Mouse (Mus musculus) G1E (cell line): ENCODE data around the gene Galnt2. TPM values are rescaled to one million over a fixed set of nuclear protein-coding genes. Genes with fewer than 3 reads are reported as not detected.

Experiments used
- ATAC-seq: 2 replicates; pipeline ENCODE4 v1.8.0; 2016; ENCODE audit warnings: mild to moderate bottlenecking; ENCODE audit not compliant: insufficient number of reproducible peaks, poor library complexity, low FRiP score, severe bottlenecking; ENCODE audit errors: extremely low read depth
- DNase-seq: peaks from one replicate; pipeline ENCODE4 v3.0.0; 2012; ENCODE audit warnings: low spot score
- H3K27me3 ChIP-seq: 2 replicates; pipeline ENCODE4 v1.6.1; 2012; ENCODE audit warnings: mild to moderate bottlenecking, low read length, inconsistent platforms; ENCODE audit not compliant: insufficient read depth
- H3K36me3 ChIP-seq: replicated peaks from 2 replicates; pipeline ENCODE3; 2012; ENCODE audit warnings: mild to moderate bottlenecking, inconsistent platforms
- H3K4me1 ChIP-seq: 2 replicates; pipeline ENCODE4 v1.6.1; 2012; ENCODE audit warnings: low read depth, low read length, inconsistent platforms, mixed read lengths; ENCODE audit not compliant: insufficient read depth
- H3K4me3 ChIP-seq: 2 replicates; pipeline ENCODE4 v1.5.1; 2012; ENCODE audit warnings: low read depth, mild to moderate bottlenecking, inconsistent platforms, low read length, moderate library complexity, mixed read lengths
- H3K9me3 ChIP-seq: replicated peaks from 2 replicates; pipeline ENCODE4 v1.6.1; 2012; ENCODE audit warnings: inconsistent platforms
- CTCF ChIP-seq: IDR thresholded peaks from 2 replicates; pipeline ENCODE4 v1.5.1; 2012; ENCODE audit warnings: low read depth, low read length, inconsistent platforms, mixed read lengths
- GATA1 ChIP-seq: IDR thresholded peaks from 2 replicates; pipeline ENCODE4 v1.6.1; 2012; ENCODE audit warnings: borderline replicate concordance, low read length, inconsistent platforms, mixed read lengths
- GATA2 ChIP-seq: IDR thresholded peaks from 2 replicates; pipeline ENCODE4 v1.6.1; 2012; ENCODE audit warnings: low read depth, low read length, inconsistent platforms, borderline replicate concordance
- POLR2AphosphoS5 ChIP-seq: IDR thresholded peaks from 2 replicates; pipeline ENCODE4 v1.6.1; 2012; ENCODE audit warnings: low read depth, low read length, inconsistent platforms; ENCODE audit not compliant: insufficient replicate concordance
- TAL1 ChIP-seq: conservative IDR thresholded peaks from 2 replicates; pipeline ENCODE4 v1.6.1; 2012; ENCODE audit warnings: low read depth, low read length, inconsistent platforms, mixed read lengths
- polyA plus RNA-seq: library from polyadenylated mRNA; stranded (reverse); fragments of >175 nt; gene quantifications from 2 replicates; pipeline ENCODE4 v1.2.3, GENCODE M21; 2012
- total RNA-seq, 2 experiments: library from RNA; stranded (forward) in 1 of 2; stranded (reverse) in 1 of 2; fragments of 200-1000 nt in 1 of 2; fragments of >200 nt in 1 of 2; fragmentation: Nextera tagmentation in 1 of 2; gene quantifications; 2 replicates each; pipeline ENCODE4 v1.2.3; 2014 to 2017

Gene Galnt2
- total and polyA plus RNA-seq, 3 experiments, result not detected

- H3K27me3 ChIP-seq, result no peaks in the 10 kb centered on the region; the same call in 1 of the 2 replicates
- no peak for ATAC-seq
- DNase-seq, result no peak
Observed at GRCm38 (mm10) chr8:124190388-124190787, 40.8 kb upstream of the Galnt2 start.

GRCm38 (mm10) chr8:124192242-124192641, 38.9 kb upstream of the Galnt2 start:
- DNase-seq (no peak), ATAC-seq (no peak)
- Histone ChIP-seq H3K36me3 (no peaks in the 10 kb centered on the region), H3K27me3 (no peaks in the 10 kb centered on the region; the same call in 1 of the 2 replicates), H3K4me3 (no peak overlapping the region), H3K9me3 (peaks cover 31% of the 10 kb centered on the region), H3K4me1 (no peaks in the 10 kb centered on the region)
- TF ChIP-seq GATA1 (no peak), POLR2AphosphoS5 (no peak), TAL1 (no peak), CTCF (no peak)

More at GRCm38 (mm10) chr8:124190388-124190787, 40.8 kb upstream of the Galnt2 start:
- H3K4me1 ChIP-seq, result no peaks in the 10 kb centered on the region
- peaks cover 25% of the 10 kb centered on the region for H3K9me3 ChIP-seq
- no peaks in the 10 kb centered on the region for H3K36me3 ChIP-seq
- no peak overlapping the region for H3K4me3 ChIP-seq
- TF ChIP-seq GATA2 (no peak), CTCF (no peak), POLR2AphosphoS5 (no peak), TAL1 (no peak), GATA1 (no peak)

- no peaks in the 10 kb centered on the region for H3K4me1 ChIP-seq
- no peak overlapping the region for H3K4me3 ChIP-seq
- H3K36me3 ChIP-seq, result no peaks in the 10 kb centered on the region
- no peaks in the 10 kb centered on the region; the same call in 1 of the 2 replicates for H3K27me3 ChIP-seq
- TF ChIP-seq CTCF (no peak), TAL1 (no peak), GATA2 (no peak), GATA1 (no peak), POLR2AphosphoS5 (no peak)
- DNase-seq, result no peak
- ATAC-seq, result no peak
- H3K9me3 ChIP-seq, result peaks cover 31% of the 10 kb centered on the region
Observed at GRCm38 (mm10) chr8:124192976-124193375, 38.2 kb upstream of the Galnt2 start.

GRCm38 (mm10) chr8:124193992-124194391, 37.2 kb upstream of the Galnt2 start:
- peaks cover 35% of the 10 kb centered on the region for H3K9me3 ChIP-seq
- H3K27me3 ChIP-seq, result no peaks in the 10 kb centered on the region; the same call in 1 of the 2 replicates
- ATAC-seq (no peak; the same call in 1 of the 2 replicates), DNase-seq (no peak)
- no peak overlapping the region for H3K4me3 ChIP-seq
- H3K36me3 ChIP-seq, result no peaks in the 10 kb centered on the region
- H3K4me1 ChIP-seq, result no peaks in the 10 kb centered on the region
- TF ChIP-seq TAL1, result no peak
- no peak for TF ChIP-seq POLR2AphosphoS5
- TF ChIP-seq GATA1, result no peak
- no peak for TF ChIP-seq GATA2
- TF ChIP-seq CTCF, result no peak

DNA sequence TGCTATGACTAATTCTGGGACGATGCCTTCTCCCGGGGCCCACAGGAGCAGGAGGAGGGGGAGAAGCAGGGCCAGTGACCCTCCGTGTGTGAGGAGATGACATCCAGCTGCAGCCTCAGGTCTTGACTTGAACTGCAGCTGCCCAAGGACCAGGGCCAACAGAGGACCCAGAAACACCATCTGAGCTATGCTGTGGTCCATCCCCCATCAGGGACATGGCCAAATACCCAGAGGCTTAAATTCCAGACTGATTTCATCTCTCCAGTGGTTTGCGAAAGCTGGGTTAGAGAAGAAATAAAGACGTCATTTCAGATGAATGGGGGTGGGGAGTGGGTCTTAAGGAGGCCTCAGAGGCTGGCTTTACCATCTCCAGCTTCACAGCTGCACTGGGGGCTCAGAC, 35.0 kb upstream of the Galnt2 start:
- no peaks in the 10 kb centered on the region for H3K4me1 ChIP-seq
- TF ChIP-seq GATA1 (no peak), GATA2 (no peak), POLR2AphosphoS5 (no peak), TAL1 (no peak), CTCF (no peak)
- no peaks in the 10 kb centered on the region for H3K36me3 ChIP-seq
- no peak for DNase-seq
- H3K27me3 ChIP-seq, result no peaks in the 10 kb centered on the region
- peaks cover 27% of the 10 kb centered on the region for H3K9me3 ChIP-seq
- H3K4me3 ChIP-seq, result no peak overlapping the region
- no peak for ATAC-seq

- Histone ChIP-seq H3K4me1 (no peaks in the 10 kb centered on the region), H3K36me3 (no peaks in the 10 kb centered on the region), H3K4me3 (no peak overlapping the region), H3K9me3 (peaks cover 27% of the 10 kb centered on the region), H3K27me3 (no peaks in the 10 kb centered on the region)
- ATAC-seq (no peak), DNase-seq (no peak)
- TF ChIP-seq GATA2 (no peak), GATA1 (no peak), POLR2AphosphoS5 (no peak), CTCF (no peak), TAL1 (no peak)
Observed at GRCm38 (mm10) chr8:124196797-124197196, 34.4 kb upstream of the Galnt2 start.

GRCm38 (mm10) chr8:124198230-124198629, 33.0 kb upstream of the Galnt2 start:
- ATAC-seq (no peak), DNase-seq (no peak)
- Histone ChIP-seq H3K4me1 (no peaks in the 10 kb centered on the region), H3K4me3 (no peak overlapping the region), H3K9me3 (peaks cover 27% of the 10 kb centered on the region), H3K27me3 (no peaks in the 10 kb centered on the region), H3K36me3 (no peaks in the 10 kb centered on the region)
- TF ChIP-seq GATA1, result no peak
- no peak for TF ChIP-seq CTCF
- no peak for TF ChIP-seq TAL1
- no peak for TF ChIP-seq GATA2
- TF ChIP-seq POLR2AphosphoS5, result no peak
